8 mouse cellular contexts compared by ENCODE assay signal in genomic region chr2:57114211-57115151, GRCm38 (mm10). TPM values are rescaled to one million over a fixed set of nuclear protein-coding genes. Genes with fewer than 3 reads are reported as not detected.
A peak's percentile ranks its signal among the peaks of the same experiment; 100 is the strongest.
DNase-seq lines count a peak whose midpoint lies in the region; ATAC-seq and TF ChIP-seq lines count a peak whose summit lies in the region.

No protein-coding gene starts in this region.

- peak overlapping the region; percentile 58 for H3K9ac ChIP-seq in embryonic facial prominence, embryonic 12.5 days
- H3K9ac ChIP-seq in kidney, embryonic 14.5 days (ENCODE audit: low read depth, low read length) = peak overlapping the region; percentile 28
- peak overlapping the region; percentile 27 for H3K9ac ChIP-seq in liver, adult 2 months (ENCODE audit: low read depth, low read length)
- 0 out of 2 replicates have a peak overlapping the region, but pooled peaks have one; percentile 14 for H3K9ac ChIP-seq in stomach, embryonic 15.5 days

- no peak for TF ChIP-seq POLR2A in liver, adult 2 months (IDR thresholded peaks at IDR 0.05; ENCODE audit: extremely low read depth, insufficient read depth, low read length)

- DNase-seq in urinary bladder, adult 18-20 months (ENCODE audit: low spot score in 2 of 2) = peak; percentile 63
- no peak for DNase-seq in urinary bladder, postnatal 10 days (ENCODE audit: low spot score)
- peak; percentile 91 for DNase-seq in heart, embryonic 10.5 days (ENCODE audit: low spot score)
- DNase-seq in liver, adult 2 months (ENCODE audit: extremely low read depth, low read depth, low spot score) = no peak

- peaks cover 25% of the 10 kb centered on the region; the same call in 1 of the 2 replicates for H3K4me1 ChIP-seq in embryonic facial prominence, embryonic 12.5 days
- H3K4me1 ChIP-seq in heart, embryonic 10.5 days = peaks cover 17% of the 10 kb centered on the region
- peaks cover 7% of the 10 kb centered on the region; the same call in 1 of the 2 replicates for H3K4me1 ChIP-seq in kidney, embryonic 14.5 days (ENCODE audit: control insufficient read depth, insufficient read depth, low read length)
- peaks cover 8% of the 10 kb centered on the region; the same call in 1 of the 2 replicates for H3K4me1 ChIP-seq in liver, adult 2 months (ENCODE audit: control insufficient read depth, insufficient read depth, low read length)
- H3K4me1 ChIP-seq in stomach, embryonic 15.5 days = peaks cover 9% of the 10 kb centered on the region; the same call in 1 of the 2 replicates

- H3K9me3 ChIP-seq in embryonic facial prominence, embryonic 12.5 days = no peaks in the 10 kb centered on the region
- H3K9me3 ChIP-seq in heart, embryonic 10.5 days = no peaks in the 10 kb centered on the region
- no peaks in the 10 kb centered on the region for H3K9me3 ChIP-seq in kidney, embryonic 14.5 days (ENCODE audit: control insufficient read depth, low read length)
- H3K9me3 ChIP-seq in stomach, embryonic 15.5 days = no peaks in the 10 kb centered on the region

- H3K79me2 ChIP-seq in liver, adult 2 months (ENCODE audit: control insufficient read depth, insufficient read depth, low read length) = no peaks in the 10 kb centered on the region

- no peaks in the 10 kb centered on the region for H3K36me3 ChIP-seq in embryonic facial prominence, embryonic 12.5 days
- H3K36me3 ChIP-seq in heart, embryonic 10.5 days = no peaks in the 10 kb centered on the region
- no peaks in the 10 kb centered on the region for H3K36me3 ChIP-seq in kidney, embryonic 14.5 days (ENCODE audit: control insufficient read depth, insufficient read depth, low read length)
- H3K36me3 ChIP-seq in liver, adult 2 months (ENCODE audit: control insufficient read depth, insufficient read depth, low read length) = no peaks in the 10 kb centered on the region
- H3K36me3 ChIP-seq in stomach, embryonic 15.5 days = no peaks in the 10 kb centered on the region

- peak overlapping the region; percentile 69 for H3K27ac ChIP-seq in embryonic facial prominence, embryonic 12.5 days
- peak overlapping the region; percentile 77 for H3K27ac ChIP-seq in heart, embryonic 10.5 days
- H3K27ac ChIP-seq in kidney, embryonic 14.5 days (ENCODE audit: low read depth, low read length) = no peak overlapping the region
- H3K27ac ChIP-seq in liver, adult 2 months (replicated peaks; ENCODE audit: insufficient read depth, low read depth, low read length) = no peak overlapping the region
- peak overlapping the region; percentile 62; the same call in 1 of the 2 replicates for H3K27ac ChIP-seq in stomach, embryonic 15.5 days

- ATAC-seq in embryonic facial prominence, embryonic 12.5 days (ENCODE audit: insufficient number of reproducible peaks, insufficient read depth, low FRiP score, low TSS enrichment) = peak; percentile 81
- peak; percentile 79 for ATAC-seq in kidney, embryonic 14.5 days (ENCODE audit: low FRiP score, low TSS enrichment)
- ATAC-seq in monocyte, adult 5-6 weeks (replicated peaks; ENCODE audit: insufficient number of reproducible peaks, low FRiP score, low TSS enrichment, poor library complexity, severe bottlenecking) = peak; percentile 38
- peak; percentile 75 for ATAC-seq in stomach, embryonic 15.5 days (ENCODE audit: insufficient read depth, low FRiP score, low read depth)

- peak overlapping the region; percentile 91 for H3K4me3 ChIP-seq in embryonic facial prominence, embryonic 12.5 days
- H3K4me3 ChIP-seq in heart, embryonic 10.5 days = peak overlapping the region; percentile 91
- H3K4me3 ChIP-seq in kidney, embryonic 14.5 days (ENCODE audit: low read length) = peak overlapping the region; percentile 73
- peak overlapping the region; percentile 74 for H3K4me3 ChIP-seq in liver, adult 2 months (ENCODE audit: insufficient read depth, low read depth, low read length)
- peak overlapping the region; percentile 70 for H3K4me3 ChIP-seq in stomach, embryonic 15.5 days (replicated peaks)

- peak overlapping the region; percentile 97 for H3K4me2 ChIP-seq in embryonic facial prominence, embryonic 12.5 days (replicated peaks)
- H3K4me2 ChIP-seq in kidney, embryonic 14.5 days (replicated peaks; ENCODE audit: low read depth, low read length) = peak overlapping the region; percentile 99
- peak overlapping the region; percentile 99 for H3K4me2 ChIP-seq in stomach, embryonic 15.5 days

- H3K27me3 ChIP-seq in embryonic facial prominence, embryonic 12.5 days = peaks cover 41% of the 10 kb centered on the region
- H3K27me3 ChIP-seq in heart, embryonic 10.5 days (ENCODE audit: insufficient read depth, poor library complexity, severe bottlenecking) = peaks cover 45% of the 10 kb centered on the region
- peaks cover 36% of the 10 kb centered on the region for H3K27me3 ChIP-seq in kidney, embryonic 14.5 days (ENCODE audit: control insufficient read depth, insufficient read depth, low read length)
- peaks cover 38% of the 10 kb centered on the region for H3K27me3 ChIP-seq in liver, adult 2 months (ENCODE audit: control insufficient read depth, insufficient read depth, low read length)
- peaks cover 31% of the 10 kb centered on the region for H3K27me3 ChIP-seq in stomach, embryonic 15.5 days (replicated peaks)

- WGBS in embryonic facial prominence, embryonic 12.5 days = under 1% methylated on average over 88 of the region's 88 CpGs
- whole genome bisulfite sequencing in heart, embryonic 10.5 days = under 1% methylated on average over 81 of the region's 88 CpGs
- under 1% methylated on average over 85 of the region's 88 CpGs for WGBS in kidney, embryonic 14.5 days
- WGBS in liver, adult 2 months = 1% methylated on average over 88 of the region's 88 CpGs
- WGBS in stomach, embryonic 15.5 days = under 1% methylated on average over 88 of the region's 88 CpGs

- no peak for TF ChIP-seq CTCF in liver, adult 2 months (IDR thresholded peaks at IDR 0.05; ENCODE audit: low read depth, low read length)

RNA-seq across cellular contexts. Expression of gene Nr4a2, which starts 9.3 kb away (rescaled TPM):
- 7.5 and 8.4 TPM in 2 replicates for polyA plus RNA-seq in embryonic facial prominence, embryonic 12.5 days (2016; fragmentation: Nextera tagmentation; extraction: Ambion mirVana)
- polyA plus RNA-seq in heart, embryonic 10.5 days (2016; fragmentation: Nextera tagmentation; extraction: Ambion mirVana) = 2.3 and 3.4 TPM in 2 replicates
- polyA plus RNA-seq in kidney, embryonic 14.5 days (2014; fragmentation: Nextera tagmentation; extraction: Ambion mirVana) = 3.3 and 5.4 TPM in 2 replicates
- total RNA-seq in liver, adult 2 months (2014; rRNA removed) = under 0.01 and 0.07 TPM in 2 replicates
- 0.11 and 0.42 TPM in 2 replicates for polyA plus RNA-seq in liver, adult 2 months (2012; rRNA removed)
- total RNA-seq in monocyte, adult 5-6 weeks (2017) = 28.6 to 50.3 TPM (median 33.9 TPM) in 3 replicates
- polyA plus RNA-seq in stomach, embryonic 15.5 days (2015; fragmentation: Nextera tagmentation; extraction: Ambion mirVana) = 7.0 and 7.3 TPM in 2 replicates

Comparison
In these comparisons a context has a peak if more than half of its experiments do, and no peak if none do; other contexts are left out.
1. DNase-seq: peak in urinary bladder, adult 18-20 months (2 of 2) and heart, embryonic 10.5 days (single experiment); none in urinary bladder, postnatal 10 days (single experiment) and liver, adult 2 months (single experiment).
2. H3K27ac ChIP-seq: peak in embryonic facial prominence, embryonic 12.5 days (single experiment), heart, embryonic 10.5 days (single experiment) and stomach, embryonic 15.5 days (single experiment); none in kidney, embryonic 14.5 days (single experiment) and liver, adult 2 months (single experiment).
3. Peak in every context shown above with its lines, with median percentiles within 50 percentile points of each other: ATAC-seq, H3K4me2 ChIP-seq, H3K4me3 ChIP-seq and H3K9ac ChIP-seq.